Mouse (Mus musculus): ENCODE measurements around the gene Psen2. TPM values are rescaled to one million over a fixed set of nuclear protein-coding genes. Genes with fewer than 3 reads are reported as not detected.

Gene Psen2
- polyA plus RNA-seq, 1 experiment = 3.1 TPM

- Histone ChIP-seq H3K36me3 (ENCODE audit: control insufficient read depth, insufficient read depth) (no peaks in the 10 kb centered on the region), H3ac (ENCODE audit: control insufficient read depth, insufficient read length, low read depth) (no peak overlapping the region), H3K79me3 (ENCODE audit: low read depth) (no peaks in the 10 kb centered on the region), H3K79me2 (ENCODE audit: control insufficient read depth, insufficient read depth) (no peaks in the 10 kb centered on the region), H3K27me3 (ENCODE audit: control insufficient read depth, insufficient read depth, insufficient read length) (no peaks in the 10 kb centered on the region), H3K4me3 (ENCODE audit: insufficient read depth, poor library complexity, severe bottlenecking) (no peak overlapping the region)
- no peak for TF ChIP-seq USF1 (IDR thresholded peaks at IDR 0.05; ENCODE audit: low read depth)
- TF ChIP-seq FOSL1 (IDR thresholded peaks at IDR 0.05; ENCODE audit: insufficient read depth, low read length, poor library complexity, severe bottlenecking) = no peak
- TF ChIP-seq CTCF (IDR thresholded peaks at IDR 0.05; ENCODE audit: control insufficient read depth, insufficient read depth, insufficient read length) = no peak
- no peak for TF ChIP-seq MYOD1 (IDR thresholded peaks at IDR 0.05; ENCODE audit: control insufficient read depth, insufficient read length, low read depth)
- TF ChIP-seq MAX (IDR thresholded peaks at IDR 0.05) = no peak
- TF ChIP-seq MYOG (IDR thresholded peaks at IDR 0.05; ENCODE audit: control insufficient read depth, extremely low read depth, insufficient read length) = no peak
- TF ChIP-seq CEBPB (IDR thresholded peaks at IDR 0.05; ENCODE audit: low read depth) = no peak
Observed at GRCm38 (mm10) chr1:180306889-180307288, 43.7 kb upstream of the Psen2 start.

- no peak overlapping the region for H3K4me3 ChIP-seq (ENCODE audit: insufficient read depth, poor library complexity, severe bottlenecking)
- no peak overlapping the region for H3ac ChIP-seq (ENCODE audit: control insufficient read depth, insufficient read length, low read depth)
- no peaks in the 10 kb centered on the region for H3K36me3 ChIP-seq (ENCODE audit: control insufficient read depth, insufficient read depth)
- H3K79me2 ChIP-seq (ENCODE audit: control insufficient read depth, insufficient read depth) = no peaks in the 10 kb centered on the region
- H3K27me3 ChIP-seq (ENCODE audit: control insufficient read depth, insufficient read depth, insufficient read length) = no peaks in the 10 kb centered on the region
- TF ChIP-seq USF1 (IDR thresholded peaks at IDR 0.05; ENCODE audit: low read depth) (no peak), MYOG (IDR thresholded peaks at IDR 0.05; ENCODE audit: control insufficient read depth, extremely low read depth, insufficient read length) (no peak), MYOD1 (IDR thresholded peaks at IDR 0.05; ENCODE audit: control insufficient read depth, insufficient read length, low read depth) (no peak), MAX (IDR thresholded peaks at IDR 0.05) (no peak), FOSL1 (IDR thresholded peaks at IDR 0.05; ENCODE audit: insufficient read depth, low read length, poor library complexity, severe bottlenecking) (no peak), CEBPB (IDR thresholded peaks at IDR 0.05; ENCODE audit: low read depth) (no peak), CTCF (IDR thresholded peaks at IDR 0.05; ENCODE audit: control insufficient read depth, insufficient read depth, insufficient read length) (no peak)
- H3K79me3 ChIP-seq (ENCODE audit: low read depth) = no peaks in the 10 kb centered on the region
Observed at GRCm38 (mm10) chr1:180303600-180303999, 40.4 kb upstream of the Psen2 start.

- H3K79me2 ChIP-seq (ENCODE audit: control insufficient read depth, insufficient read depth) = no peaks in the 10 kb centered on the region
- TF ChIP-seq MYOD1 (IDR thresholded peaks at IDR 0.05; ENCODE audit: control insufficient read depth, insufficient read length, low read depth) (no peak), CEBPB (IDR thresholded peaks at IDR 0.05; ENCODE audit: low read depth) (no peak), MYOG (IDR thresholded peaks at IDR 0.05; ENCODE audit: control insufficient read depth, extremely low read depth, insufficient read length) (no peak), CTCF (IDR thresholded peaks at IDR 0.05; ENCODE audit: control insufficient read depth, insufficient read depth, insufficient read length) (no peak), FOSL1 (IDR thresholded peaks at IDR 0.05; ENCODE audit: insufficient read depth, low read length, poor library complexity, severe bottlenecking) (no peak), USF1 (IDR thresholded peaks at IDR 0.05; ENCODE audit: low read depth) (no peak), MAX (IDR thresholded peaks at IDR 0.05) (no peak)
- no peak overlapping the region for H3ac ChIP-seq (ENCODE audit: control insufficient read depth, insufficient read length, low read depth)
- H3K79me3 ChIP-seq (ENCODE audit: low read depth) = no peaks in the 10 kb centered on the region
- no peaks in the 10 kb centered on the region for H3K36me3 ChIP-seq (ENCODE audit: control insufficient read depth, insufficient read depth)
- no peaks in the 10 kb centered on the region for H3K27me3 ChIP-seq (ENCODE audit: control insufficient read depth, insufficient read depth, insufficient read length)
- no peak overlapping the region for H3K4me3 ChIP-seq (ENCODE audit: insufficient read depth, poor library complexity, severe bottlenecking)
Observed at GRCm38 (mm10) chr1:180302253-180303120, 39.2 kb upstream of the Psen2 start.

DNA sequence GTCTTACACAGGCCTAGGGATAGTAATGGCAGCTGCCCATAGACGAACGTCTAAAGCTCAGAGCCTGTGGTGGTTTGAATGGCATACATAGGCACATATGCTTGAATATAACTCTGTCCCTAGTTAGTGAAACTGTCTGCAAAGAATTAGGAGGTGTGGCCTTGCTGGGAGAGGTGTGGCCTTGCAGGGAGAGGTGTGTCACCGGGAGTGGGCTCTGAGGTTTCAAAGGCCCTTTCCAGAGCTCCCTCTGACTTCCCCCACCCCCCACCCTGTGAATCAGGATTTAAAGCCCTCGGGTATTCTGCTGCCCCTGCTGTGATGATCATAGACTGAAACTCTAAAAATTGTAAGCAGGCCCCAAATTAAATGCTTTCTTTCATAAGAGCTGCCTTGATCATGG, 37.8 kb upstream of the Psen2 start:
- Histone ChIP-seq H3K4me3 (ENCODE audit: insufficient read depth, poor library complexity, severe bottlenecking) (no peak overlapping the region), H3K27me3 (ENCODE audit: control insufficient read depth, insufficient read depth, insufficient read length) (no peaks in the 10 kb centered on the region), H3K79me2 (ENCODE audit: control insufficient read depth, insufficient read depth) (no peaks in the 10 kb centered on the region), H3K79me3 (ENCODE audit: low read depth) (no peaks in the 10 kb centered on the region), H3K36me3 (ENCODE audit: control insufficient read depth, insufficient read depth) (no peaks in the 10 kb centered on the region), H3ac (ENCODE audit: control insufficient read depth, insufficient read length, low read depth) (no peak overlapping the region)
- no peak for TF ChIP-seq MYOG (IDR thresholded peaks at IDR 0.05; ENCODE audit: control insufficient read depth, extremely low read depth, insufficient read length)
- no peak for TF ChIP-seq USF1 (IDR thresholded peaks at IDR 0.05; ENCODE audit: low read depth)
- TF ChIP-seq MYOD1 (IDR thresholded peaks at IDR 0.05; ENCODE audit: control insufficient read depth, insufficient read length, low read depth) = no peak
- TF ChIP-seq CEBPB (IDR thresholded peaks at IDR 0.05; ENCODE audit: low read depth) = no peak
- TF ChIP-seq CTCF (IDR thresholded peaks at IDR 0.05; ENCODE audit: control insufficient read depth, insufficient read depth, insufficient read length) = no peak
- TF ChIP-seq FOSL1 (IDR thresholded peaks at IDR 0.05; ENCODE audit: insufficient read depth, low read length, poor library complexity, severe bottlenecking) = no peak

DNA sequence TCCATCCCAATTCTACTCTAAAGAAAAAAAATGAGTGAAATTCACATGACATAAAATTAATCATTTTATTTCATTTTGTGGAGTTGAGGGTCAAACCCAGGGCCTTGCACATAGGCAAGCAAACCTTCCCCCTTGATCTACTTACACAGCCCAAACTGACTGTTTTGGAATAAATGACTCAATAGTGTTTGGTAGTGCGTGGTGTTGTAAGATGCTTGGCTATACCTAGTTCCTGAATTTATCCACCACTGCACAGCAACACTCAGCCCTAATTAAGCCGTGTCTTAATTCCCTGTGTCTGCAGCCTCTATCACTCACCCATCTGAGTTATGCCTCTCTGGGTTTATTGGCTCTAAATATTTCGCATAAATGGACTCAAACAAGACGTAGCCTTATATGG, 37.1 kb upstream of the Psen2 start:
- Histone ChIP-seq H3K36me3 (ENCODE audit: control insufficient read depth, insufficient read depth) (no peaks in the 10 kb centered on the region), H3K4me3 (ENCODE audit: insufficient read depth, poor library complexity, severe bottlenecking) (no peak overlapping the region), H3K27me3 (ENCODE audit: control insufficient read depth, insufficient read depth, insufficient read length) (no peaks in the 10 kb centered on the region), H3ac (ENCODE audit: control insufficient read depth, insufficient read length, low read depth) (no peak overlapping the region), H3K79me2 (ENCODE audit: control insufficient read depth, insufficient read depth) (no peaks in the 10 kb centered on the region), H3K79me3 (ENCODE audit: low read depth) (no peaks in the 10 kb centered on the region)
- TF ChIP-seq CEBPB (IDR thresholded peaks at IDR 0.05; ENCODE audit: low read depth) = no peak
- TF ChIP-seq USF1 (IDR thresholded peaks at IDR 0.05; ENCODE audit: low read depth) = no peak
- no peak for TF ChIP-seq MAX (IDR thresholded peaks at IDR 0.05)
- no peak for TF ChIP-seq MYOD1 (IDR thresholded peaks at IDR 0.05; ENCODE audit: control insufficient read depth, insufficient read length, low read depth)
- no peak for TF ChIP-seq FOSL1 (IDR thresholded peaks at IDR 0.05; ENCODE audit: insufficient read depth, low read length, poor library complexity, severe bottlenecking)
- no peak for TF ChIP-seq CTCF (IDR thresholded peaks at IDR 0.05; ENCODE audit: control insufficient read depth, insufficient read depth, insufficient read length)
- TF ChIP-seq MYOG (IDR thresholded peaks at IDR 0.05; ENCODE audit: control insufficient read depth, extremely low read depth, insufficient read length) = no peak
